Mouse (Mus musculus): ENCODE measurements around the gene Ogfr. TPM values are rescaled to one million over a fixed set of nuclear protein-coding genes. Genes with fewer than 3 reads are reported as not detected.

The Ogfr gene
- total RNA-seq, 2 experiments from 2014 or later, result 30.7 to 35.5 TPM

- DNase-seq (ENCODE audit: extremely low spot score in 1 of 2, low spot score in 2 of 2), result no peak
- Histone ChIP-seq H3K27ac (no peak overlapping the region), H3K4me3 (no peak overlapping the region)
- intact Hi-C loops (cut with DNase I), result no loop called here
- no peak for TF ChIP-seq CTCF (IDR thresholded peaks at IDR 0.05)
These were observed 21.2 kb downstream of the Ogfr start for GRCm38 (mm10) chr2:180610283-180610682.

GRCm38 (mm10) chr2:180611882-180612281 is 22.8 kb downstream of the Ogfr start:
- Histone ChIP-seq H3K27ac (no peak overlapping the region), H3K4me3 (no peak overlapping the region)
- intact Hi-C loops (cut with DNase I), result no loop called here
- no peak for TF ChIP-seq CTCF (IDR thresholded peaks at IDR 0.05)
- DNase-seq (ENCODE audit: extremely low spot score in 1 of 2, low spot score in 2 of 2), result no peak

- intact Hi-C loops (cut with DNase I), result no loop called here
These were observed 52.8 kb downstream of the Ogfr start for GRCm38 (mm10) chr2:180641576-180642554.

GRCm38 (mm10) chr2:180642555-180643260 is 53.7 kb downstream of the Ogfr start, which contains the start of gene Tcfl5:
Gene Tcfl5, minus strand, starts transcription at chr2:180642708.
- DNase-seq (ENCODE audit: extremely low spot score in 1 of 2, low spot score in 2 of 2), result no peak
- intact Hi-C loops (cut with DNase I), result no loop called here
- no peak within 1 kb of the TSS for H3K27ac ChIP-seq
- TF ChIP-seq CTCF (IDR thresholded peaks at IDR 0.05), result no peak
- no peak within 1 kb of the TSS for H3K4me3 ChIP-seq

More at GRCm38 (mm10) chr2:180641576-180642554, 52.8 kb downstream of the Ogfr start:
- no peak for DNase-seq (ENCODE audit: extremely low spot score in 1 of 2, low spot score in 2 of 2)
- no peak for TF ChIP-seq CTCF (IDR thresholded peaks at IDR 0.05)
- Histone ChIP-seq H3K27ac (no peak overlapping the region), H3K4me3 (no peak overlapping the region)

- DNase-seq (ENCODE audit: extremely low spot score in 1 of 2, low spot score in 2 of 2), result no peak
- no peak overlapping the region for H3K4me3 ChIP-seq
- no peak overlapping the region for H3K27ac ChIP-seq
- no peak for TF ChIP-seq CTCF (IDR thresholded peaks at IDR 0.05)
- intact Hi-C loops (cut with DNase I), result no loop called here
These were observed 54.6 kb downstream of the Ogfr start for GRCm38 (mm10) chr2:180643626-180644025.

Other genes starting within 250 kb of the Ogfr start
- 1 to 10 TPM; 2.6 to 3.1 TPM for gene Slco4a1, start 133.0 kb upstream of the Ogfr start, total RNA-seq (2021)
- 1 to 10 TPM; 6.0 to 7.9 TPM for gene Ntsr1, start 89.3 kb upstream of the Ogfr start, total RNA-seq (2021)
- 10 to 100 TPM; 18.4 to 22.0 TPM for gene Mrgbp, start 7.9 kb upstream of the Ogfr start, total RNA-seq (2021)
- 1 to 10 TPM; 5.1 to 7.2 TPM for gene Col9a3, start 8.5 kb downstream of the Ogfr start, total RNA-seq (2021)
- 1 to 10 TPM in 1 of 2 experiments, under 1 TPM in 1; 0.86 to 1.3 TPM for gene Tcfl5, start 53.5 kb downstream of the Ogfr start, total RNA-seq (2021)
- 10 to 100 TPM; 59.5 to 60.2 TPM for gene Dido1, start 120.8 kb downstream of the Ogfr start, total RNA-seq (2021)
- 10 to 100 TPM; 62.9 to 65.5 TPM for gene Gid8, start 120.9 kb downstream of the Ogfr start, total RNA-seq (2021)
- gene Slc17a9, start 136.0 kb downstream of the Ogfr start, total RNA-seq (2021), result under 1 TPM in 1 of 2 experiments, not detected in 1; 0.57 TPM
- gene Bhlhe23, start 187.7 kb downstream of the Ogfr start, total RNA-seq (2021), result not detected